Mouse (Mus musculus) hematopoietic stem cell, adult 5-6 weeks (primary cell): ENCODE measurements around the gene Osr1. TPM values are rescaled to one million over a fixed set of nuclear protein-coding genes. Genes with fewer than 3 reads are reported as not detected.

Experiments used
- ATAC-seq, 2 experiments: fragments of 125-278 bp in 1 of 2; replicated peaks in 1 of 2; 2 replicates each; pipeline ENCODE4 v1.8.0; 2016 to 2017; ENCODE audit warnings: inconsistent platforms in 2 of 2, mild to moderate bottlenecking in 2 of 2, moderate number of reproducible peaks in 2 of 2, low read depth in 1 of 2, moderate TSS enrichment in 1 of 2; ENCODE audit not compliant: low FRiP score in 2 of 2, poor library complexity in 2 of 2, severe bottlenecking in 2 of 2, insufficient read depth in 1 of 2, low TSS enrichment in 1 of 2
- total RNA-seq: library from RNA; stranded (forward); fragments of 172-1452, 232-1000 nt; gene quantifications from 2 replicates; pipeline ENCODE4 v1.2.3, GENCODE M21; 2017

The Osr1 gene
- total RNA-seq, 1 experiment from 2014 or later, result not detected

DNA sequence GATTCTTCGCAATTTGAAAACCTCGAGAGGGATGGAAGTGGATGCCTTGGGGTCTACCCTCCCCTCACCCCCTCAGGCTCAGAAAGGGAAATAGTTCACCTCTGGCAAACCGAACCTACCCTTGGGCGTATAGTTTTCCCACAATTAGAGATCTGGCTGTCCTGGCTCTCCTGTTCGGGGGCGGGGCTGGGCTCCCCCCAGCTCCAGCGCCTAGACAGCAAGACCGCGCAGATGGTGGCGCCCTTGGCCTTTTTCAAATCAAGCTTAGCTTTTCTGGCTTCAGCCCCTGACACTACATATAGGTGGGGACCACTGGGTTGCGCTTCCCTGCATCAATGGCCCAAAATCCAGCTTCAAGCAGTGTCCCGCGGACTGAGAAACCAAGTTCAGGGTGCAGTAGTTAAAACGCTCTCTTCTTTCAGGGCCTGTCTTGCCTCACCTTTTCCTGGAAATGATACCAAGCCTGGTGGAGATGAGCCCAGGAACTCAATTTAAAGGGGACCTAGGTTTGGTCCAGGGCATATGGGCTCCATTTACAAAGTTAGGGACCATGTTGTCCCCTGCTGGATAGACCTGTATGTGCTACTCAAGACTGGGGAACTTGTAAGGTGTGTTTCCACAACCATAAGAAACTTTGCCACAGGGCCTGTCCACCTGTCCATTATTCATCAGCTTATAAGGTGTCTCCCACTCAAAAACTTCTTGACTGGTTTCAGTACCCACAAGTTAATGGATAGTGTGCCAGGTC, 12.5 kb downstream of the Osr1 start:
- ATAC-seq, result no peak

GRCm38 (mm10) chr12:9583380-9583779, 13.5 kb downstream of the Osr1 start:
- no peak for ATAC-seq

DNA sequence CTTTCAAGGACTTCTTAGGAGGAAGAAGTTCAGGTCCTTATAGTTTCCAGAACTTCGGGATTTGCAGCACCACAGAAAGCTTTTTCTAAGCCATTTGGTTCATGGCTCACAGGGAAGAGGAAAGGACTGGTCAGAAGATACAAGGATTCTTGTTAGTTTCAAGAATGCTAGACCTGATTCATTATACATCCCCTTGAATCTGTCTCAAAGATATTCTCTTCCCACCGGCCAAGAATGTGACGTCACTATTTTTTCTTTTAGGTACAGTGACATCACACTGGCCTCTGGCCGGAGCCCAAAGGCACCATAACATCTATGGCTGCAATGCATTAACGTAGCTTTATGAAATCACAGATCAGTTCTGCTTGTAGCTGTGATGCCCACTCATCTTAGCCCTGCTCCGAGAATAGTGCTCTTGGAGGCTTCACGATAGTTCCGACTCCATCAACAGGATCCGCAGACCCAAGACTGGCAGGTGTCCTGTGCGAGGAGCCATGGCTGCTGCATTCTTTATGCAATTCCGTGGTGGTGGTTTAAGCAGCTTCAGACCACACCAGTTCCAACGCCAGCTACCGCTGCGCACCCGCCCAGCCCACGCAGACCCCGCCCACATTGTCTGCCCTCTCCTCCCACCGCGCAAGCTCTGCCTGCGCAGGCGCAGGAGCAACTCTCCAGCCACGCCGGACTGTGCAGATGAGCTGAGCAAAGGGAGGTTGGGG, 14.6 kb downstream of the Osr1 start:
- ATAC-seq, result peak; percentile 72 to 88

DNA sequence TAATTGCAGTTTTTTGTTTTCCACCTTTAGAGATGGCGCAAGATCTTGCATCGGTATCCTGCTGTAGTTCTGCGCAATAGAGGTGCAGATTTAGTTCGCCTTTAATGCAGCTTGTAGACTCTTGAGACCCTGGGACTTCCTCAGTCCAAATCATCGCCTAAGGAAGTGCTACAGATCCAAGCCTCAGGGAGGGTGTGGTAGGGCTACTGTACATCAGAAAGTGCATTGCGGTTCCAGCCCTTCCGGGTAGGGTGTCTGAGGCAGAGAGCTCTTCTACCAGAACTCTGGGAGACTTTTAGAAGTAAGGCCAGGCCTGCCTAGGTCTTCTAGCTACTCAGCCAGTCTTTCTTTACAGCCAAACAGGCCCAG, 15.2 kb downstream of the Osr1 start:
- ATAC-seq, result peak; percentile 11 to 25; a peak in 2 of 4 replicates

GRCm38 (mm10) chr12:9587732-9588131, 17.8 kb downstream of the Osr1 start:
- no peak for ATAC-seq

DNA sequence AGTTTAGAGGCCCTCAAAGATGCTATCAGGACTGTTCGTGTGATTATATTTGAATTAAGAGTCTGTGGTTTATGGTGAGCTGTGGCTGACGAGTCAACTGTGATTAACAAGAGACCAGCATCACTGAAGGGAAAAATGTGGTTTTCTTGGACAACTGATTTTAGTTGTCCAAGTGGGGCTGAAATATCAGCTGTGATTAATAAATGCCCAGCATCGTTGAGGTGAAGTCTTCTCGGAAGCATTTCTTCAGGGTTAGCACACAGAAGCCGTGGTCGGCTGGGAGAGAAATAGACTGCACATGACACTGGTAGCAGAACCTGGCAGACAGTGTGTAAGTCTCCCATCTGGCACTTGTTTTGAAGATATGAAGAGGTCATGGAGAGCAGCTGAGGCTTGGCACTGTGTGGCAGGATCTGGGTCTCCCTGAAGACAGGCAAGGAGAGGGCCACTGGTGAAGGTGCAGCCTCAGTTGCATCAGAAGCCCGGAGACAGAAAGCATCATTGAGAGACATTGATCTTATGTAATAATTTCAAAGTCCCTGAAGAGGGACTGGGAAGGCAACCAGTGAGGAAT, 19.7 kb downstream of the Osr1 start:
- ATAC-seq, result no peak

DNA sequence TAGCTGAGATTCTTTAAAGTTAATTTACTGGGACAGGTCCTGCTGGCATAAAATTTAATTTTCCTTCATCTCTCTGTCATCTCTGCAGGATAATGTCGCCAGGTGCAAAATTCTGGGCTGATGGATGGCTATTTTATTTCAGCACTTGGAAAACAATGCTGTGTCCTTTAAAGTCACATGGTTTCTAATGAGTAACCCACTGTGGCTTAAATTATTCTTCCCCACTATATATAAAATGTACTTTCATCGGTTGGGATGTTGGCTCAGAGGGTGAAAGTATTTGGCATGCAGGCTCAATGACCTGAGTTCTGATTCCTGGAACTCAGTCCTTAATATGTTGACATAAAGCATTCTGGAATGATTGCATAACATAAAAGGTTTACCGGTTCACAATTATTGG, 21.2 kb downstream of the Osr1 start:
- no peak for ATAC-seq

GRCm38 (mm10) chr12:9598219-9598618, 28.3 kb downstream of the Osr1 start:
- no peak for ATAC-seq
